Mouse (Mus musculus) kidney, postnatal 36 days (tissue): ENCODE results near the gene Ankrd65.
A peak's percentile ranks its signal among the peaks of the same experiment; 100 is the strongest.

Experiments used
- DNase-seq, 2 experiments: peaks; one replicate each; pipeline ENCODE4 v3.0.0; 2021 to 2022; ENCODE audit warnings: mixed read lengths in 2 of 2

Ankrd65 gene

GRCm38 (mm10) chr4:155812665-155813181 lies 22.5 kb downstream of the Ankrd65 start:
- peak in 1 of 2 experiments; percentile 57 for DNase-seq

- no peak for DNase-seq
Measured at GRCm38 (mm10) chr4:155817533-155817932, 27.3 kb downstream of the Ankrd65 start.

GRCm38 (mm10) chr4:155821025-155821424 lies 30.8 kb downstream of the Ankrd65 start:
- DNase-seq: peak in 1 of 2 experiments; percentile 59

GRCm38 (mm10) chr4:155823443-155823842 lies 33.2 kb downstream of the Ankrd65 start:
- DNase-seq: no peak

- no peak for DNase-seq
Measured at GRCm38 (mm10) chr4:155829866-155830265, 39.6 kb downstream of the Ankrd65 start.

- no peak for DNase-seq
Measured at GRCm38 (mm10) chr4:155830596-155830995, 40.4 kb downstream of the Ankrd65 start.

GRCm38 (mm10) chr4:155831205-155831766 lies 41.0 kb downstream of the Ankrd65 start, which contains the start of gene Aurkaip1:
TSS of gene Aurkaip1 (plus strand) at chr4:155831272.
- peak; percentile 96 to 97 for DNase-seq

- DNase-seq: peak in 1 of 2 experiments; percentile 62
Measured at GRCm38 (mm10) chr4:155831831-155832230, 41.6 kb downstream of the Ankrd65 start.

GRCm38 (mm10) chr4:155832321-155832720 lies 42.1 kb downstream of the Ankrd65 start:
- no peak for DNase-seq

GRCm38 (mm10) chr4:155833234-155833633 lies 43.0 kb downstream of the Ankrd65 start:
- DNase-seq: no peak

- DNase-seq: peak; percentile 90 to 91
Measured at GRCm38 (mm10) chr4:155833836-155834235, 43.6 kb downstream of the Ankrd65 start.

- DNase-seq: peak; percentile 63 to 68
Measured at GRCm38 (mm10) chr4:155837404-155838010, 47.3 kb downstream of the Ankrd65 start.

- peak in 1 of 2 experiments; percentile 28 for DNase-seq
Measured at GRCm38 (mm10) chr4:155838187-155839153, 48.2 kb downstream of the Ankrd65 start.

- peak; percentile 88 to 92 for DNase-seq
Measured at GRCm38 (mm10) chr4:155839483-155839910, 49.3 kb downstream of the Ankrd65 start, which contains the start of gene Mxra8. TSS of gene Mxra8 (plus strand) at chr4:155839680.

GRCm38 (mm10) chr4:155840076-155841002 lies 50.1 kb downstream of the Ankrd65 start:
- DNase-seq: peak in 1 of 2 experiments; percentile 28

GRCm38 (mm10) chr4:155841003-155841454 lies 50.8 kb downstream of the Ankrd65 start:
- DNase-seq: peak; percentile 81 to 84

- DNase-seq: no peak
Measured at GRCm38 (mm10) chr4:155841651-155842270, 51.5 kb downstream of the Ankrd65 start.

- DNase-seq: peak; percentile 75 to 84
Measured at GRCm38 (mm10) chr4:155843231-155843630, 53.0 kb downstream of the Ankrd65 start.

- DNase-seq: peak; percentile 91 to 96
Measured at GRCm38 (mm10) chr4:155846871-155847578, 56.8 kb downstream of the Ankrd65 start, which contains the start of gene Dvl1. TSS of gene Dvl1 (plus strand) at chr4:155847402.
